Mouse (Mus musculus): ENCODE measurements around the gene Gm21900. TPM values are rescaled to one million over a fixed set of nuclear protein-coding genes. Genes with fewer than 3 reads are reported as not detected.
"Not testable (repeated sequence)": the region's sequence is repeated elsewhere in the genome, so short reads cannot be mapped to it uniquely, and the experiment has no call there.

Gene Gm21900
- not detected in 2 replicates for polyA plus RNA-seq (2015; fragmentation: Nextera tagmentation; extraction: Ambion mirVana)

DNA sequence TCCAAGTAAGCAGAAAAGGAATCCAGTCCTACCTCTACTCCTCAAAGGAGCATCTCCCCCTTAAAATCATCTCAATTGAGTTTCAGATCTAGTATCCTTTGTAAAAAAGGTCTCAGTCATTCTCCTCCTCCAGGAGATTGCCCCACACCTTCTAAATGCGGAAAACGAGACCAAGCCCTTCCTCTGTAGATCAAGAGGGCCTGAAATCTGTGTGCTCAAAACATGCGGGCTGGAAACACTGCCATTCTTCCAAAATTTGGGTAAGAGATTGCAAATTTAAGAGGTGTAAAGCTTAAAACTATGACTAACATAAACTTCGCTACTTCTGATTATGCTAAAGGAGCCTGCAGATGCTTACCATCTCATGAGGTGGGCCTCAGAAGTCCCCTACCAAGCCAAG, at the start of gene Gm21900:
Gm21900 (plus strand) TSS at position 301 of the 400 bp plus-strand sequence.
- not testable (repeated sequence) for H3K27me3 ChIP-seq (replicated peaks; ENCODE audit: insufficient read depth, low read length); H3K4me3 ChIP-seq (ENCODE audit: low read depth, low read length); ATAC-seq; H3K4me1 ChIP-seq (ENCODE audit: insufficient read depth, low read depth, low read length); H3K4me2 ChIP-seq (replicated peaks; ENCODE audit: low read depth, low read length); H3K27ac ChIP-seq (ENCODE audit: low read length); DNase-seq (ENCODE audit: low spot score); H3K36me3 ChIP-seq (ENCODE audit: insufficient read depth, low read length); H3K9me3 ChIP-seq (ENCODE audit: low read length); H3K9ac ChIP-seq (replicated peaks; ENCODE audit: low read depth)
- WGBS: 73% methylated on average over 4 of the region's 4 CpGs

DNA sequence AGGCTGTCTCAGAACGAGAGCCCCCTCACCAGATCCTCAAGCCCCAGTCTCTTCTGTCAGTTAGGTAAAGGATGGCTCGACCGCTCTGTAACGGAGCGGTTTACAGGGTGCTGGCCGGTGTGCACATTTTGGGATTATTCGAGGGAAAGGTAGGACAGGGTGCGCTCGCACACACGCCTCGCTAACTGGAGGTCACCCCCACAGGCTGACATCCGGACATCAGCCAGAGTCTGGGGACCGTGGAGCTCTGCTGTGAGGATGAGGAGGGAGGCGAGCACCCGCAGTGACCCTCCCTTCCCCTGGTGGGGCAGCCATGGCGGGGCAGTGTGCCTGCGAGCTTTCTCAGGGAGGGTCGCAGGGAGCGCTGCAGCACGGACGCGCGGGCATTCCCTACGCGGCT, 27.4 kb downstream of the Gm21900 start:
- H3K36me3 ChIP-seq (ENCODE audit: insufficient read depth, low read length); ATAC-seq; H3K4me2 ChIP-seq (replicated peaks; ENCODE audit: low read depth, low read length); H3K27me3 ChIP-seq (replicated peaks; ENCODE audit: insufficient read depth, low read length); DNase-seq (ENCODE audit: low spot score); H3K9me3 ChIP-seq (ENCODE audit: low read length); H3K9ac ChIP-seq (replicated peaks; ENCODE audit: low read depth); H3K4me1 ChIP-seq (ENCODE audit: insufficient read depth, low read depth, low read length); H3K4me3 ChIP-seq (ENCODE audit: low read depth, low read length); H3K27ac ChIP-seq (ENCODE audit: low read length): not testable (repeated sequence)
- whole genome bisulfite sequencing: 58% methylated on average over 7 of the region's 25 CpGs

Other genes with a start within 250 kb of the Gm21900 start
- not detected in 2 replicates for gene Gm28510, start 203.6 kb upstream of the Gm21900 start, polyA plus RNA-seq (2015; fragmentation: Nextera tagmentation; extraction: Ambion mirVana)
- gene Gm20737, start 80.3 kb upstream of the Gm21900 start, polyA plus RNA-seq (2015; fragmentation: Nextera tagmentation; extraction: Ambion mirVana): not detected in 2 replicates
- not detected in 2 replicates for gene Gm21775, start 62.9 kb upstream of the Gm21900 start, polyA plus RNA-seq (2015; fragmentation: Nextera tagmentation; extraction: Ambion mirVana)
- not detected in 2 replicates for gene Gm20777, start 136.1 kb downstream of the Gm21900 start, polyA plus RNA-seq (2015; fragmentation: Nextera tagmentation; extraction: Ambion mirVana)

Measured in lung, postnatal 0 days (tissue).